Mouse (Mus musculus) embryo, embryonic 9.5 days (tissue): ENCODE data around the gene Trpm8.

Experiments used
- DNase-seq: peaks from one replicate; pipeline ENCODE4 v3.0.0-alpha.2; 2017; ENCODE audit errors: extremely low spot score

Trpm8 gene

DNA sequence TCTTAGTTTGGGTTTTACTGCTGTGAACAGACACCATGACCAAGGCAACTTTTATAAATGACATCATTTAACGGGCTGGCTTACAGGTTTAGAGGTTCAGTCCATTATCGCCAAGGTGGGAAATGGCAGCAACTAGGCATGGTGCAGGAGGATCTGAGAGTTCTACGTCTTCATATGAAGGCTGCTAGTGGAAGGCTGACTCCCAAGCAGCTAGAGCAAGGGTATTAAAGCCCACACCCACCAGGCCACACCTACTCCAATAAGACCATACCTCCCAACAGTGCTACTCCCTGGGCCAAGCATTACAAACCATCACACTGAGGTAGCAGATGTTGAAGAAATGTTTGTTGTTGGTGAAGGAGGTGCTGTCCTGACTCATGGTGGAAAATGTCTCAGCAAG, 78.2 kb downstream of the Trpm8 start:
- no peak for DNase-seq

DNA sequence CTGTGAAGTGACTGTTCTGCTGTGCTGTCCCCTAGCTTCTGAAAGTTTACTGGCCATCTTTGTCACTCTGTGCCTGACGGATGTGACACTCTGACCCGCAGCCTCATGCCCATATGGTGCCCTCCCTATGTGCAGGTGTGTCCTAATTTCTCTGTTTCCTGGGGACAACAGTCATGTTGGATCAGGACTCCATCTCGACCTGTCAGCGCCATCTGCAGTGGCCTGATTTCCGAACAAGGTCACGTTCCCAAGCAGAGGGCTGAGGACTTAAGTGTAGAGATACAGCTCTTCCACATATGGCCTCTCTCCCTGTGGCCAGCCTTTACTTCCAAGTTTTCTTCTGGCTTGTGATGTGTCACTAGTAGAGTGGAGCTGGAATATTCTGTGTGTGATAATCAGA, 79.2 kb downstream of the Trpm8 start:
- no peak for DNase-seq

DNA sequence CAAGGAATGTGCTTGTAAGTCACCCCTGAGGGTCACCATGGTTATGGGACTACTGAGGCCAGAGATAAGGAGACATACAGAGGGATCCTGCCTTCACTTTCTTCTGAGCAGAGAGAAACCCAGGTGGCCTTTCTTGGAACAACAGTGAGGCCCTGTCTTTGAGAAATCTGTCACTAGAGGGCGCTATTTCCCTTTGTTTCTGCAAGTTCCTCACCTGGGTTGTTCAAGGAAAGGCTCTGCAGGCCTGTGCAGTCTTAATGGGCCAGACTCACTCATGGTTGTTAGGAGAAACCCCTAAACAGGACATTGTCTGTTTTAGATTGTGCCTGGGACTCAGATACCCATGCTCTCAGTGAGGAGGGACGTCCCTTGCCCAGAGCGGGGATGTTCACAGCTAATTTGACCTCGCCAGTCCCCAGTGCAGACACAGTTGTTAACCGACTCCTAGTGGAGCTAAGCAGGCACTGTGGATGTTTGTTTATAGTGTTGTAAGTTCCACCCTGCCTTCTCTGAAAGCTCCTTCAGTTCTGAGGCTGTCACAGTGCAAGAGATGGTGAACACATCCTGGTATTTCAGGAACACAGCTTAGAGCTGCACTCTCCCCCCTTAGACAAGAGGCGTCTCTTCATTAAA, 80.1 kb downstream of the Trpm8 start:
- DNase-seq, result peak; percentile 82

DNA sequence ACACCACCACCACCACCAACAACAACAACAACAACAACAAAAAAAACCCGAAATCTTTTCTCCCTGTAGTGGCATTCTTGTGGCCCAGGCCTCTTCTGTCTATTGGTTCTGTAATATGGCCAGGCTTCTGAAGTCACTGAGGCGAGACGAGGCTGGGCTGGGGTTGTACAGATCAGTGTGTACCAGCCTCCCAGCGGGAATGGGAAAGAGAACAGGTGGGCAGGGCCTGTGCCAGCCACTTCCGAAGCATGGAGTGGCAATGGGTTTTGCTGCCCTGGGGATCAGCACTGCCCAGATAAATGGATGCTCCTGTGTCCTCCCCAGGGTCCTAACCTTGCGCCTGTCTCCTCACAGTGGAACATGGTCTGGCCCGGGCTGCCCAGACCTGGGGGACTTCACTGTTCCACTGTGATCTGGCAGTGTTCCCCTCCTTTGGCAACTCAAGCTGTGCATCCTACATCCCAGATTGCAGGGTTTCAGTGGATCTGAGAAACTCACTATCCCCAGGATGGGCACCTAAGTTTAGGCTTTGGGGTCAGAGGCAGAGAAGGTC, 80.7 kb downstream of the Trpm8 start:
- no peak for DNase-seq

DNA sequence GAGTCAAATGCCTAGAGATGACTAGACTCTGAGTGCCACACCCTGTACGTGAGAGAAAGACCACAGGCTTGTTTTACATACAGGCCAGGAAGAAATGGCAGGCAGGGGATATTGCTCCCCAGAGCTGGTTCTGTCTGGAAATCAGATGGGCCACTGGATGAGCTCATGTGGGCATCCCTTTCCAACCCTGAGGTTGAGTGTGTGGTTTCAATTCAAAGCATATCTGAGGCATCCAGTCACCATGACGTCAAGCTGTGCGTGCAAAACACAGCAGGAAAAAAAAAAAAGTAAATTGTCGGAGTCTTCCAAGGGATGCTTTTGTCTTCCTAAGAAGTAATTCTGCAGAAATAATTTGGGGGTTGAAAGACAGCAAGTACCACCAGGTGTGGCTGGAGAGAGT, 83.6 kb downstream of the Trpm8 start:
- DNase-seq, result no peak

DNA sequence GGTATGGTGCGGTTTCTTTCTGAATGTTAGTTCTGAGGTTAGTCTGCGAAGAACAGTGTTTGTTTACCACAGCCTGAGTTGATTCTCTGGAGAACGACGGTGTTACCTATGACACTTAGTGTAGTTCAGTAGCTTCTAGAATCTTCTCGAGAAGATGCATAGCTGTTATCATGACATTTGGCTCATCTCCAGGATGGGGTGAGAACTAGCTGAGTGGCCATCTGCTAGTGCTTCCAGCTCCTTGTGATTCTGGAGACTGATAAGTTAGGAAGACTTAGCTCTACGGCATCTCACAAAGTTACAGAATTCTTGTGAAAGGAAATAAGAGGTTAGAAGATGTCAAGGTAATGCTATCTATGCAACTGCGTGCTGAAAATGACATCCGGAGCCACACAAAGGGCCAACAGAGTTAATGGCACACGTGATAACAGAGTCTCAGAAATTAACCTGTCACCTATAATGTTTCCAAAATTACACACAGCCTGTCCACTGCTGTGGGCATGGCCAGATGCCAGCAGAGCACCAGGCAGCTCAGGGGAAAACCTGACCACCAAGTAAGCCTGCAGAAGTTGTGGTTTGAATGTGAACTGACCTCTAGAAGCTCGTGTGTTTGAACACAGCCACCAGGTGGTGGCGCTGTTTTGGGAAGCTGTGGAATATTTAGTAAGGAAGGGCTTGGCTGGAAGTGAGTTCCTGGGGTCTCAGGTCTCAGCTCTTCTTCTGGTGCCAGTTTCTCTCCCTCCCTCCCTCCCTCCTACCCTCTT, 89.6 kb downstream of the Trpm8 start:
- DNase-seq, result no peak

DNA sequence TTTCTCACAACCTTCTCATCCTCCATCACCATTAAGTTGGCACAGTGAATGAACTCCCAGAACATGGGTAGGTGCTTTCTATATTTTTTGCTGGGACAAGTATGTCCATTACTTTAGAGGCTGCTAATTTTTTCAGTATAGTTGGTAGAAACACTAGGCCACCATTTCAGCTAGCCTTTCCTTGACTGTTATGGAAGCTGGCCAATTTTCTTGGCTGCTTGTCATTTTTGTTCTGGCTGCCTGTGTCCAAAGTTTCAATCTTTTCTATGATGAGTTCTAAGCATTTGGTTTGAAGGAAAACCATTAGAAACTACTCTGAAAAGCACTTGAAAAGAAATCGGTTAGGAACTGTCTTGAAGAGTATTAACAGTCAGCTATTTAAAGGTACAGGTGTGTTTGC, 101.0 kb downstream of the Trpm8 start:
- no peak for DNase-seq

DNA sequence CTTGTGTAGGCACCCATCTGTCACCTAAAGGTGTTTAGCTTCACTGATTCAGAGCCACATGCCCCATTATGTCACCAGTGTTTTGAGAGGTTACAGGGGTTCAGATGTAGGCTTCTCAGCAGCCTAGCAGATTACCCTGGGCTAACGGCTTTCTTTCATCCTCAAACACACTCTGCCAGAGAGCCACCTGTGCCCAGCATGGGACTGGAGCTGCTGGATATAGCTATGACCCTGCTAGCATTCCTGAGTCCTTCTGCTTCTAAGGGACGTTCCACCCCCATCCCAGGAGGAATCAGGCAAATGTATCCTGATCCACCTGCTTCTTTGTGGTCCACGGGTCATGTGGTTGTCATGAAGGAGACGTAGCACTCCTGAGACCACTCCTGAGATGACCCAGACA, 114.2 kb downstream of the Trpm8 start:
- DNase-seq, result no peak

DNA sequence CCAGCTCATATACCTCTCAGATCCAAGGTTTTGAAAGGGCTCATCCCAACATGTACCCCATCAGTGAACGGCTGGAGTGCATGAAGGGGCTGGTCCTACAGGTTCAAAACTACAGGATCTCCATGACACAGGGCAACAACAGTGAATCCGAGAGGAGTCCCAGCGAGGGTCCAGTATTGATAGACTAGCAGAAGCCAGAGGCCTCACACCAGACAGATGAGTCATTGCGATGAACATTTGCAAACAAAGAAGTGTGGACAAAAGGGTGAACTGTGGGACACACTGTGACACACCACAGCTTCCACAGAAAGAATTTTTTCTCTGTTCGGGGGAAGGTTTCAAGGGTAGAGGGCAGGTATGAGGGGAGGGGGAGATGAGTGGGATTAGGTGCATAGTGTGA, 115.9 kb downstream of the Trpm8 start:
- no peak for DNase-seq

DNA sequence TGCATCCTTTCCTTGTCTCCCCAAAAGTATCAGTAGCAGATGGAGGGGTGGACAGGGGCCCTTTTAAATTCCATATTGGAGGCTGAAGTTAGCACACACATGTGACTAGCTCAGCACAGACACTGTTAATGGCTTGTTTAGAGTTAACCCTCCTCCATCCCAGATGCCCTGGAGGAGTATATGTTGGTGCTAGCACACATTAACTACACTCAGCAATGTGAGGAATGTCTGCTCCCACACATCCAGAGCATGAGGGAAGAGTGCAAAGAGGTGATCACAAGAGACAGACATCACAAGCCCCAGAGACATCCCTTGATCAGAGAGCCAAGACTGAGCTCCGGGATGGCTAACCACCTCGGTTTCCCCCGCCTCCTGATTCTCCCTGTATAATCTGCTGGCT, 125.9 kb downstream of the Trpm8 start:
- DNase-seq, result no peak

DNA sequence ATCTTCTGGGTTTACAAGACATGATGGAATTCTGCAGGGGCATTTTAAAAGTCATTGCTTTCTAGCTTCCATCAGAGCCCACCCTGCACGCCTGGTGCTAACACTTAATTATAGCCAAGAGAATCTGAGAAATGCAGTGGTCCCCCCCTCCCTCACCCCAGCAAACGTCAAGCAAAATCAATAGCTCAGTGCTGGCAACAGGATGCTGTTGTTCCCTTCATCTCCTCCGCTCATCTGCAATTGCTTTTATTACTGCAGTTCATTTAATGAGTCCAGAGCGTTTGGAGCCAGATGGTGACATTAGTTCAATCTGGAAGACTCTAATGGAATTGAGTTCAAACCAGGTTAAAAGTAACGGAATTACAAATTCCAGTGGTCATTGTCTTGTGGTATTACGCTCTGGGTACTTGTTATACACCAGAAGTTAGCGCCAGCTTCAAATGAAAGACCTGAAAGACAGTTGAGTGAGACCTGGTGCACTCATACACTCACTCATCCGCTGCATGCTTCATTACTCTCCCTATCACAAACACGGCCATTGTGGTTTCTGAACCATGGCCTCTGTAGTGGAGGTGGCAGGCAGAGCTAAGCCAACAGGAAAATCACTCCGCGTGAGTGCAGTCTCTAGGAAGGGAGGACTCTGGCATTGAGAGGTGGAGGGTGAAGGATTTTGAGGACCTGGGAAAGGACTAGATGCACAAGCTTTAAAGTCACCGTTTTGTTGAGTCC, 128.8 kb downstream of the Trpm8 start:
- no peak for DNase-seq

DNA sequence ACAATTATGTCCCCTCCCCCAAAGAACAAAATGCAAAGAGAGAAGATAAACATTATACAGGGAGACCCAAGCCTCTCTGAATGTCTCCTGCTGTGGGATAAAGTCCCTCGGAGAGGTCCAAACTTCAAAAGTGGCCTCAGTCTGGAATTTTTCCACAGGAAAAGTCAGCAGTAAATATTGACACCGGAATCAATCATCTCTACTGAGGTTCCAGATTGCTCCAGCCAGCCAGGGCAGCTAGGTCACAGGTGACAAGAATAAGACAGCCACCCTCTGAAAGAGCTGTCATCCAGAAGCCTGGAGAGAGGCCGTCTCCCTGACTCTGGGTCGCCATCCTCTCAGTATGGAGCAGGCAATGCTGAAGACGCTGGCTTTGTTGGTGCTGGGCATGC, 129.3 kb downstream of the Trpm8 start, which contains the start of gene Spp2:
Gene Spp2, plus strand, starts transcription at position 155 of the 392 bp plus-strand sequence.
- no peak for DNase-seq

DNA sequence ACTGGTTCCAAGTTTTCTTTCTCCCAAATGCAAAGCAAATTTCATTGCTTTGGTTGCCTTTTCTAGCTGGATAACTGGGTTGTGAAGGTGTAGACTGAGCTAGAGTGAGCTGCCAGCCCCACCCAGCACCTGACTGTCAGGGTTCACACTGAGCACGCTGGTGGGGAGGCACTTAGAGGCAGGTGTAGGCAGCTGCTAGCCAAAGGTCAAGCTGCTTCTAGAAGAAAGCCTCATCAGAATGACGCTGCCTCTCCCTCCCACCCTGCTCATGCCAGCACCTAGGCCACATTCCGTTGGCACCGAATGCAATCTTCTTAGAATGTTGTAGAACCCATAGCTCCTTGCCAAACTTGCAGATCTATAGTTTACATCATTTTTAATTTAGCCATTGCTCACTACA, 130.9 kb downstream of the Trpm8 start:
- no peak for DNase-seq

DNA sequence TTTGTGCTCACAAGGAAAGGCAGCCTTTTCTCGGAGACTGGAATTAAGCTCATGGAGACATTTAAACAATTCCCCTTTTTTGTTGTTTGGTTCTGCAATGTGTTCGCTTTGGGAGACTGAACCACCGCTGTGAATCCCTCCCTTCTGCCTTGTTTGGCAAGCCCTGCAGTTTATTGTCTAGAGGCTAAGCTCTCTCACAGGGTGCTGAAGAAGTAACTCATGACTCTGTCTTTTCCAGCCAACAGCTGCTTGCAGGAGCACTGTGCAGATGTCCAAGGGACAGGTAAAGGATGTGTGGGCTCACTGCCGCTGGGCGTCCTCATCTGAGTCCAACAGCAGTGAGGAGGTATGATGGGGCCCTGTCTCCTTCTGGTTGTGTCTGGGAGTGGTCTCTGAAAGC, 134.6 kb downstream of the Trpm8 start:
- DNase-seq, result no peak

DNA sequence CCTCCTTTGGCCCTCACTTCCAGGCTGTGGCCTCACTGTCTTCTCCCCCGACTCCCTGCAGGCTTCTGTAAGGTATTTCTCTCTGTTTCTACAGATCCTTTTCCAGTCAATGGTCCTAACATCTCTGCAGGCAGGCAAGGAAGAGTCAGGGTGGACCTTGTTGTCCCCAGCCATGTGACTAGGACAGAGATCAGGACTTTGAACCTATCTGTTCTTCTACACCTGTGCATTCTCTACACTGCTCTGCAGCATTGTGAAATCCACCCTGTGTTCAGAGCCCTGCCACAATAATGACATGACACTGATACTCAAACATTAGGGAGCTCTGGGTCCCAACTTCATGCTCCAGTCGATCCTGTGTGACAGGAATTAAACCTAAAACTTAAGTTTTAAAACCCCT, 141.5 kb downstream of the Trpm8 start:
- no peak for DNase-seq

DNA sequence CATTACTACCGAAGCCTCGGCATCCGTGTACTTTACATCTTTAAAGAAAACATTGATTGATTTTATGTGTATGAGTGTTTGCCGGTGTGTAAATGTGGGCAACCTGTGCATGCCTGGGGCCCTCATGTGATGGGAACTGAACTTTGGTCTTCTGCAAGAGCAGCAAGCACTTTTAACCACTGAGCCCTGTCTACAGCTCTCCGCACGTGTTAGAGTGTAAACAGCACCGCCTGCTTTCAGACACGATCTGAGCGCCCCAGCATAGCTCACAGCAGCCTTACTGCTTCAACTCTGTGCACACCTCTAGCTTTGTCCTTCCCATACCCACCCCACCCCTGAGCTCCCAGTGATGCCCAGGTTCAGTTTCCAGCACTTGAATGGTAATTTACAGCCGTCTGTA, 144.6 kb downstream of the Trpm8 start:
- DNase-seq, result no peak

DNA sequence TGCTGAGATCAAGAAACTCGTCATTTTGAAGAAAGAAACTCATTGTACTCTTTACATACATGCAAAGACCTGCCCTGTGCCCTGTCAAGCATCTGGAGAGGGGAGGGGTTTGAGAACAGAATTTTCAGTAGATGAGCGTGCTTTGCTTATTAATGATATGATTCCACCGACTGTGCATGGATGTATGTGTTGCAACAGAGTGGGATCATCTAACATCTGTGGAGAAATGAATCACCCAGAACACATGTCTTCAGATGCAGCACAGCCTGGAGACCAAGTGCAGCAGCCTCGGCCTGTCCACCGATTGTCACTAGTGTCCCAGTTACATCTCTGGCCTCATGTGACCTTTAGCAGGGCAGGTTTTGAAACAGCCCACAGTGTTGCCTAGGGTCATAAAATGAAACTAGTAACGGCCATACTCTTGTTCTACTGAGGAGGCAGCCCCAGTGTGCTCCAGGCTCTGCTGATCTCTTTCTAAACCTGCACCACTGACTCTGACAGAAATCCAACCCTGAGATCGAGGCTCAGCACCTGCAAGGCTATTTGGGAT, 145.5 kb downstream of the Trpm8 start:
- no peak for DNase-seq

DNA sequence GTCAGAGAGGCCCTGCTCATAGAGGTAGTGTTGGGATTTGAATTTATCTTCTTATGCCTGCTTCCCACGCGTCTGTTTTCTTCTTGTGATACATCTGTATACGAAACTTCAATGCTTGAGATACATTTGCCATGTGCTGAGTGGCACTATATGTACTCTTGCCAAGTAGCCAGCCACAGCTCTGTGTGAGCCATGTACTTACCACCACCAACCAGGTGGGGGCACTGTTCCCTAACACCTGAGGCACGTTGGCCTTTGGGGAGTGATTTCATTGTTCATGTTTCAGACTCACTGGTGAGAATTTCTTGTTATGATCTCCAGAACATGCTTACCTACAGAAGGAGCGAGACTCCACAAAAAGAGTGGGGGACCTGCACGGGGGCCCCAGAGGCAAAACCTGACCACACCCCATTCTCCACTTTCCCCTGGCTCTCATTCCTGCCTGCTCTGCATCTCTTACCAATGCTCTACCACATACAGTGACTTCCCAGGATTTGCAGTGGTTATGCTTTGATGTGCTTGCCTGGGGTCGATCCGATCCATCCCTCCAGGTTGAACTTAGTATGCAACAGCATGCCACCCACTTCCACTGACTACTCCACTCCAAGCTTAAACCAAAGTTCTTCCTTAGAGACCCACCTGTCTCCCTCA, 147.3 kb downstream of the Trpm8 start:
- DNase-seq, result peak; percentile 80

DNA sequence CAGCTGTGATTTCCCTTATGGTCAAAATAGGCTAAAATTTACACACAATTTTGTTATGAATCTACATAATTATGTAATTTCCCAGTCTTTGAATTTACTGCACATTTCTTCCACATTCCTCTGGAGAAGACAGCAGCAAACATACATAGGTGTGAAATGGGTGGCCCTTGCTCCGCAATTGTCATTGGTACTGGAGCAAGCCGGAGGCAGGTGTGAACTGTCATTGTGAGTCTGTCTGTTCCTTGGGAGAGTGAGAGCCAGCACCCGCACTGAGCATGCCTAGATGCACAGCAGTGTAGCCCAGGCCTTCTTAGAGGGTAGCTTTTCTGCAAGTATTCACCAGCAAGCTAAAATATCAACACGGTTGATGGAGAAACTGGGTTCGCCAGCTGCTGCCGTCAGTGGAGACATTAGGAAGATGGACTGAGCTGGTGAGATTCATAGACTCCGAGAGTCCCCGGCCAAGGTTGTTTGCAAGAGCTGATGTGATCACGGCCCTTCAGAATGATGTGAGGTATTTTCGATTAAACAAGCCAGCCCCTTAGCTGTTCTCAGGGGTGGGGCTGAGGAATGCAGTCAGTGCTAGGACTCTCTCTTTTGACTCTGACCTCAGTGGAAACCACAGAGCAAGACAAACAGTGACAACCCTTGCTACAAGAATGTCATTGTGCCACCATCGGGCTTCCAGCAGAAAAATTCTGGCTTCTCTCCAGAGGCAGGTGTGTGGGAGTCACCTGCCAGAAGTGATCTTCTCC, 150.7 kb downstream of the Trpm8 start:
- no peak for DNase-seq

DNA sequence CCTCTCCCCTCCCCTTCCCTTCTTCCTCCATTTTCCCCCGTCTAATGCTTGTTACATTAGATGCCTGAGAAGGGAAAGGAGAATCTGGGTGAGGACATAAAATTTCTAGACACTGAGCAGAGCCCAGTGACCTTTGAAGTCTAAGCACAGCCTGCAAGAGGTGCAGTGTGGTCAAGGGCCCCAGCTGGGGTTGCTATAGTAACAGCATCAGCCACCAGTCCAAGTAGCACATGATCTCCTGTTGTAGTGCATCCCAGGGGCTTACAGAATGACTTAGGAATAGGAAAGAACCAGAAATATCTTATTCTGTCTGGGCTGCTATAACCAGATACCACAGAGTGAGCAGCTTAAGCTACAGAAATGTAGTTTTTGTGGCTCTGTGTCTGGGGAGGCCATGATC, 152.0 kb downstream of the Trpm8 start:
- DNase-seq, result no peak

DNA sequence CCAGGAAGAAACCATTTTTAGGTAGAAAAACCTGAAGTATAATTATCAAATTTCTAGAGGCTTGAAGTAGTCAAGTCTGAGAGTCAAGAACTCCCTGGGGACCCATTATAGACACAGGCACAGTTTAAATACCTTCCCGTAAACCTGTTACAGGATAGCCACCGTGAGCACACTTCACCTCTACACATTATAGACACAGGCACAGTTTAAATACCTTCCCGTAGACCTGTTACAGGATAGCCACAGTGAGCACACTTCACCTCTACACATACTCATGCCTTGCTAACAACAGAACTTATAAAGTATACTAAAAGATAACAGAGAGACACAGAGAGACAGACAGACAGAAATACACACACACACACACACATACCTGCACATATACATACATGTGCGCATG, 153.8 kb downstream of the Trpm8 start:
- no peak for DNase-seq
